Comparison of ENCODE assay signal across 11 mouse cellular contexts in genomic region chr1:126660098-126660999, GRCm38 (mm10).
DNase-seq lines count a peak whose midpoint lies in the region; ATAC-seq and TF ChIP-seq lines count a peak whose summit lies in the region.
"Had no signal": no experiment of that assay in that cellular context is flagged by ENCODE, and none has a peak within 500 bp of the region (broad histone marks: within the 10 kb centered on the region; RNA-seq: fewer than 3 reads in every experiment).

No protein-coding gene starts in this region.

- H3K4me2 ChIP-seq in hindbrain, embryonic 11.5 days (replicated peaks; ENCODE audit: low read depth, low read length), result no peak overlapping the region
- no peak overlapping the region for H3K4me2 ChIP-seq in midbrain, embryonic 15.5 days
- H3K4me2 ChIP-seq: embryonic facial prominence, embryonic 12.5 days; liver, embryonic 11.5 days had no signal

- 65% methylated on average over 7 of the region's 7 CpGs for WGBS in kidney, adult 2 months
- WGBS in hindbrain, embryonic 11.5 days, result 61% methylated on average over 7 of the region's 7 CpGs
- 54% methylated on average over 7 of the region's 7 CpGs for WGBS in midbrain, embryonic 15.5 days

- no peak overlapping the region for H3K27ac ChIP-seq in kidney, adult 2 months (ENCODE audit: insufficient read depth, low read depth, low read length)
- peak overlapping the region; percentile 45; the same call in 1 of the 2 replicates for H3K27ac ChIP-seq in hindbrain, embryonic 11.5 days (ENCODE audit: low read depth, low read length)
- H3K27ac ChIP-seq in midbrain, embryonic 15.5 days, result no peak overlapping the region
- H3K27ac ChIP-seq: embryonic facial prominence, embryonic 12.5 days had no signal

- DNase-seq in kidney, adult 2 months, result peak; percentile 29
- no peak for DNase-seq in kidney, adult 18-20 months
- peak; percentile 60 for DNase-seq in embryo, embryonic 11 days
- DNase-seq in hindbrain, embryonic 11.5 days (ENCODE audit: low spot score), result peak; percentile 43
- DNase-seq in adrenal gland, postnatal 10 days, result no peak
- DNase-seq in spleen, adult 12 weeks (ENCODE audit: low spot score), result no peak
- DNase-seq: adrenal gland, postnatal 14 days had no signal

- H3K4me3 ChIP-seq in kidney, adult 2 months (ENCODE audit: insufficient read depth, low read depth, low read length), result no peak overlapping the region
- no peak overlapping the region for H3K4me3 ChIP-seq in hindbrain, embryonic 11.5 days (ENCODE audit: low read depth, low read length)
- H3K4me3 ChIP-seq in midbrain, embryonic 15.5 days, result no peak overlapping the region
- H3K4me3 ChIP-seq: embryonic facial prominence, embryonic 12.5 days had no signal

- no peaks in the 10 kb centered on the region for H3K4me1 ChIP-seq in kidney, adult 2 months (ENCODE audit: control insufficient read depth, insufficient read depth, low read length)
- no peaks in the 10 kb centered on the region for H3K4me1 ChIP-seq in hindbrain, embryonic 11.5 days (replicated peaks; ENCODE audit: control insufficient read depth, insufficient read depth, low read length)
- peaks cover 4% of the 10 kb centered on the region; the same call in 1 of the 2 replicates for H3K4me1 ChIP-seq in midbrain, embryonic 15.5 days
- H3K4me1 ChIP-seq: embryonic facial prominence, embryonic 12.5 days had no signal

- H3K9ac ChIP-seq in hindbrain, embryonic 11.5 days (ENCODE audit: low read depth, low read length), result no peak overlapping the region
- no peak overlapping the region for H3K9ac ChIP-seq in midbrain, embryonic 15.5 days
- H3K9ac ChIP-seq: embryonic facial prominence, embryonic 12.5 days had no signal

- TF ChIP-seq CTCF in kidney, adult 2 months (conservative IDR thresholded peaks at IDR 0.05; ENCODE audit: insufficient read depth, insufficient read length, low read depth, low read length), result no peak

- ATAC-seq in hindbrain, embryonic 11.5 days (ENCODE audit: low FRiP score), result peak; percentile 83
- ATAC-seq in midbrain, embryonic 15.5 days (replicated peaks), result peak; percentile 52; the same call in 1 of the 2 replicates
- no peak for ATAC-seq in CD4-positive, CD25-positive, alpha-beta regulatory T cell, adult 4 months

- H3K9me3 ChIP-seq in hindbrain, embryonic 11.5 days (ENCODE audit: control insufficient read depth, low read length), result no peaks in the 10 kb centered on the region
- H3K9me3 ChIP-seq in midbrain, embryonic 15.5 days, result no peaks in the 10 kb centered on the region
- H3K9me3 ChIP-seq: embryonic facial prominence, embryonic 12.5 days had no signal

- TF ChIP-seq POLR2A in kidney, adult 2 months (IDR thresholded peaks at IDR 0.05; ENCODE audit: low read depth, low read length), result no peak

- H3K27me3 ChIP-seq in kidney, adult 2 months (replicated peaks; ENCODE audit: control insufficient read depth, insufficient read depth, low read length), result no peaks in the 10 kb centered on the region
- no peaks in the 10 kb centered on the region for H3K27me3 ChIP-seq in hindbrain, embryonic 11.5 days (ENCODE audit: control insufficient read depth, insufficient read depth, low read length)
- H3K27me3 ChIP-seq in midbrain, embryonic 15.5 days (replicated peaks), result no peaks in the 10 kb centered on the region
- H3K27me3 ChIP-seq: embryonic facial prominence, embryonic 12.5 days had no signal

- no peaks in the 10 kb centered on the region for H3K36me3 ChIP-seq in kidney, adult 2 months (ENCODE audit: control insufficient read depth, insufficient read depth, low read length)
- no peaks in the 10 kb centered on the region for H3K36me3 ChIP-seq in hindbrain, embryonic 11.5 days (ENCODE audit: control insufficient read depth, insufficient read depth, low read length)
- no peaks in the 10 kb centered on the region for H3K36me3 ChIP-seq in midbrain, embryonic 15.5 days (replicated peaks)
- H3K36me3 ChIP-seq: embryonic facial prominence, embryonic 12.5 days had no signal

Comparison
In these comparisons a context has a peak if more than half of its experiments do, and no peak if none do; other contexts are left out.
1. DNase-seq: peak in kidney, adult 2 months (single experiment), embryo, embryonic 11 days (single experiment) and hindbrain, embryonic 11.5 days (single experiment); none in kidney, adult 18-20 months (single experiment), adrenal gland, postnatal 10 days (single experiment) and spleen, adult 12 weeks (single experiment).